Mouse (Mus musculus) CH12.LX (cell line): Measurements from ENCODE around the gene Lrrc4.

Experiments used
- BHLHE40 ChIP-seq: IDR thresholded peaks from 2 replicates; pipeline ENCODE4 v1.6.1; 2011; ENCODE audit warnings: mild to moderate bottlenecking, low read depth, low read length, improper control_type of control experiment
- CTCF ChIP-seq, 2 experiments: IDR thresholded peaks in 1 of 2; conservative IDR thresholded peaks in 1 of 2; 2 replicates each; pipeline ENCODE4 v1.5.1; 2011 to 2012; ENCODE audit warnings: low read depth in 2 of 2, low read length in 2 of 2, improper control_type of control experiment in 1 of 2, inconsistent platforms in 1 of 2, mild to moderate bottlenecking in 1 of 2, moderate library complexity in 1 of 2
- EP300 ChIP-seq: IDR thresholded peaks from 2 replicates; pipeline ENCODE4 v1.6.1; 2011; ENCODE audit warnings: low read length, improper control_type of control experiment
- ZNF384 ChIP-seq: IDR thresholded peaks from 2 replicates; pipeline ENCODE4 v1.6.1; 2012; ENCODE audit warnings: low read depth, low read length, improper control_type of control experiment, inconsistent platforms

DNA sequence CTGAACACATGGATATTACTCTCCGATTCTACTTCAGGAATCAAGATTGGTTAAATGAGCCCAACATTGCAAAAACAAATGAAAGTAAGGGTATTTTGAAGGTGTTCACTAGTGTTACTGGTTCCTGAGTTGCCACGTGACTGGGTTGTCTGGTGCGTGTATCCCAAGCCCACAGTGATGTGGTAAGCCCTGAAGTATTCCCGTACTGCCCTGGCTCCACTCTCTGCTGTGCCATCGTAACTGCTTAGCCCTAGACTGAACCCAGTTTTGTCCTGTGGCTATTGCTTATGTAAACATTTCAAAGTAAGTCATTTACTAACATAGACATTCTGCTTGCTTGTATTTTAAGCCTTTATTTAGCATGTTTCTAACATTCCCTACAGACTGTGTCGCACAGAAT is 100.3 kb downstream of the Lrrc4 start:
- no peak for TF ChIP-seq ZNF384
- no peak for TF ChIP-seq EP300
- TF ChIP-seq CTCF (conservative IDR thresholded peaks at IDR 0.05 in 1 of 2, IDR thresholded peaks at IDR 0.05 in 1 of 2; ENCODE audit: low read depth in 2 of 2, low read length in 2 of 2): no peak
- TF ChIP-seq BHLHE40: no peak
